Mouse (Mus musculus) liver, embryonic 14.5 days (tissue): Measurements from ENCODE around the gene Hist1h2bn. TPM values are rescaled to one million over a fixed set of nuclear protein-coding genes. Genes with fewer than 3 reads are reported as not detected.
A peak's percentile ranks its signal among the peaks of the same experiment; 100 is the strongest.
"Not testable (repeated sequence)": the region's sequence is repeated elsewhere in the genome, so short reads cannot be mapped to it uniquely, and the experiment has no call there.

Experiments
- ATAC-seq: fragments of 200-750 bp; cut with Nextera tagmentation; 2 replicates; pipeline ENCODE4 v1.8.0; 2017; ENCODE audit warnings: moderate number of reproducible peaks, mild to moderate bottlenecking, moderate library complexity; ENCODE audit not compliant: insufficient read depth
- DNase-seq, 3 experiments: peaks; one replicate each; pipeline ENCODE4 v3.0.0-alpha.2; 2012 to 2013; ENCODE audit warnings: low read depth in 3 of 3, low spot score in 3 of 3
- H3K27ac ChIP-seq: fragments of 300-500 bp; sonication (generic); 2 replicates; pipeline ENCODE4 v1.5.1; 2014; ENCODE audit warnings: moderate library complexity, mild to moderate bottlenecking, control low read depth, inconsistent platforms
- H3K27me3 ChIP-seq: fragments of 300-500 bp; sonication (generic); 2 replicates; pipeline ENCODE4 v1.6.1; 2014; ENCODE audit warnings: mild to moderate bottlenecking, low read length, moderate library complexity; ENCODE audit not compliant: control insufficient read depth, insufficient read depth
- H3K36me3 ChIP-seq: fragments of 300-500 bp; sonication (generic); replicated peaks from 2 replicates; pipeline ENCODE4 v1.6.1; 2014; ENCODE audit warnings: low read depth; ENCODE audit not compliant: control insufficient read depth, insufficient read depth
- H3K4me1 ChIP-seq, 2 experiments: fragments of 200-500 bp in 1 of 2; fragments of 300-500 bp in 1 of 2; sonication (generic) in 1 of 2; replicated peaks; 2 replicates each; pipeline ENCODE4 v1.6.1; 2012 to 2014; ENCODE audit warnings: antibody characterized with exemption in 1 of 2, inconsistent platforms in 1 of 2, low read length in 1 of 2; ENCODE audit not compliant: control insufficient read depth in 2 of 2, insufficient read depth in 2 of 2
- H3K4me2 ChIP-seq: fragments of 300-500 bp; sonication (generic); 2 replicates; pipeline ENCODE4 v1.6.1; 2014; ENCODE audit warnings: low read depth, mild to moderate bottlenecking, control low read depth, moderate library complexity
- H3K4me3 ChIP-seq, 2 experiments: fragments of 200-500 bp in 1 of 2; fragments of 300-500 bp in 1 of 2; sonication (generic) in 1 of 2; 2 replicates each; pipeline ENCODE4 v1.5.1; 2012 to 2014; ENCODE audit warnings: low read depth in 2 of 2, low read length in 2 of 2, mild to moderate bottlenecking in 2 of 2, control low read depth in 1 of 2, inconsistent platforms in 1 of 2, moderate library complexity in 1 of 2; ENCODE audit not compliant: insufficient read depth in 1 of 2
- H3K9ac ChIP-seq: fragments of 300-500 bp; sonication (generic); replicated peaks from 2 replicates; pipeline ENCODE4 v1.6.1; 2014; ENCODE audit warnings: mild to moderate bottlenecking, control low read depth, moderate library complexity
- H3K9me3 ChIP-seq: fragments of 300-500 bp; sonication (generic); 2 replicates; pipeline ENCODE4 v1.6.1; 2016; ENCODE audit warnings: low read length, mixed read lengths; ENCODE audit not compliant: control insufficient read depth
- CTCF ChIP-seq: IDR thresholded peaks from 2 replicates; pipeline ENCODE4 v1.5.1; 2016; ENCODE audit warnings: antibody characterized with exemption, low read depth, control low read depth
- EP300 ChIP-seq: IDR thresholded peaks from 2 replicates; pipeline ENCODE4 v1.6.1; 2016; ENCODE audit warnings: antibody characterized with exemption, low read depth
- WGBS: fragments of 180-500 bp; shearing (Covaris S2); extraction: QIAGEN DNeasy Blood & Tissue Kit; methylation state at CpG from one replicate; pipeline ENCODE4 v1.1.7; 2014; ENCODE audit not compliant: insufficient replicate concordance; 5-methylcytosine and 5-hydroxymethylcytosine counted together
- microRNA-seq: library from miRNA; unstranded; fragments of <30 nt; microRNA quantifications from one replicate; pipeline ENCODE4, GENCODE M21; 2016
- polyA plus RNA-seq, 2 experiments: library from polyadenylated mRNA; depleted of rRNA in 1 of 2; stranded (reverse) in 1 of 2; unstranded in 1 of 2; fragments of >200 nt; fragmentation: Nextera tagmentation in 1 of 2; extraction: Ambion mirVana in 1 of 2; gene quantifications; 2 replicates each; pipeline versions ENCODE4 v1.2.1 to v1.2.3; 2012 to 2014

Hist1h2bn gene
- polyA plus RNA-seq, 2 experiments, result 5.4 to 25.2 TPM

- Histone ChIP-seq H3K4me3 (no peak overlapping the region), H3K27ac (peak overlapping the region; percentile 84), H3K27me3 (no peaks in the 10 kb centered on the region), H3K9me3 (no peaks in the 10 kb centered on the region), H3K4me2 (no peak overlapping the region), H3K9ac (no peak overlapping the region), H3K36me3 (no peaks in the 10 kb centered on the region), H3K4me1 (peaks cover 19% of the 10 kb centered on the region in 2 experiments)
- ATAC-seq (no peak), DNase-seq (no peak)
- no peak for TF ChIP-seq EP300
- no peak for TF ChIP-seq CTCF
- 29% methylated on average over 6 of the region's 6 CpGs for WGBS
These were observed 36.0 kb downstream of the Hist1h2bn start for GRCm38 (mm10) chr13:21789925-21790324.

- Histone ChIP-seq H3K27me3 (no peaks in the 10 kb centered on the region), H3K4me1 (peaks cover 12 to 15% of the 10 kb centered on the region in 2 experiments), H3K27ac (no peak overlapping the region), H3K36me3 (no peaks in the 10 kb centered on the region), H3K4me2 (peak overlapping the region; percentile 44), H3K4me3 (no peak overlapping the region), H3K9ac (peak overlapping the region; percentile 45), H3K9me3 (no peaks in the 10 kb centered on the region)
- WGBS, result 27% methylated on average over 18 of the region's 18 CpGs
- no peak for DNase-seq
- no peak for ATAC-seq
- TF ChIP-seq CTCF (no peak), EP300 (no peak)
These were observed 36.8 kb downstream of the Hist1h2bn start for GRCm38 (mm10) chr13:21790601-21791283.

- no peak overlapping the region for H3K27ac ChIP-seq
- no peak overlapping the region for H3K4me2 ChIP-seq
- 81% methylated on average over 7 of the region's 7 CpGs for WGBS
- DNase-seq (no peak), ATAC-seq (no peak)
- no peaks in the 10 kb centered on the region for H3K9me3 ChIP-seq
- H3K36me3 ChIP-seq, result no peaks in the 10 kb centered on the region
- H3K9ac ChIP-seq, result no peak overlapping the region
- H3K4me1 ChIP-seq, result peaks cover under 1% of the 10 kb centered on the region in 2 experiments; a peak in 2 of 4 replicates
- H3K4me3 ChIP-seq, result no peak overlapping the region
- H3K27me3 ChIP-seq, result no peaks in the 10 kb centered on the region
- no peak for TF ChIP-seq EP300
- no peak for TF ChIP-seq CTCF
These were observed 41.7 kb downstream of the Hist1h2bn start for GRCm38 (mm10) chr13:21795584-21795983.

GRCm38 (mm10) chr13:21797163-21797562 is 43.2 kb downstream of the Hist1h2bn start:
- not testable (repeated sequence) for H3K9me3 ChIP-seq, H3K27ac ChIP-seq, H3K4me3 ChIP-seq, H3K4me1 ChIP-seq, H3K4me2 ChIP-seq, H3K36me3 ChIP-seq, H3K27me3 ChIP-seq, DNase-seq, H3K9ac ChIP-seq
- ATAC-seq, result peak; percentile 69; the same call in 1 of the 2 replicates

GRCm38 (mm10) chr13:21803058-21803457 is 49.1 kb downstream of the Hist1h2bn start:
- not testable (repeated sequence) for H3K9me3 ChIP-seq, H3K27ac ChIP-seq, H3K4me2 ChIP-seq, H3K4me3 ChIP-seq, H3K27me3 ChIP-seq, H3K36me3 ChIP-seq, H3K4me1 ChIP-seq, DNase-seq, H3K9ac ChIP-seq
- WGBS, result no CpG with 5 or more reads among the region's 4 CpGs
- peak; percentile 52; the same call in 1 of the 2 replicates for ATAC-seq

Small RNA genes within 50 kb of the gene (microRNA-seq; reads per million reads assigned to microRNA genes)
- gene Gm44346 (not detected), gene Gm44357 (not detected), gene Gm44367 (1.3 reads per million), gene Gm44454 (1.7 reads per million)

Other genes starting within 250 kb of the Hist1h2bn start
- gene Zkscan8, start 223.0 kb upstream of the Hist1h2bn start, polyA plus RNA-seq (2012; rRNA removed), result 2.0 and 2.1 TPM in 2 replicates
- 1.4 and 1.9 TPM in 2 replicates for gene Zkscan8, start 223.0 kb upstream of the Hist1h2bn start, polyA plus RNA-seq (2014; fragmentation: Nextera tagmentation; extraction: Ambion mirVana)
- gene Olfr1366, start 211.3 kb upstream of the Hist1h2bn start, polyA plus RNA-seq (2012; rRNA removed), result not detected in 2 replicates
- not detected in 2 replicates for gene Olfr1366, start 211.3 kb upstream of the Hist1h2bn start, polyA plus RNA-seq (2014; fragmentation: Nextera tagmentation; extraction: Ambion mirVana)
- not detected in 2 replicates for gene Olfr1535, start 194.2 kb upstream of the Hist1h2bn start, polyA plus RNA-seq (2012; rRNA removed)
- gene Olfr1535, start 194.2 kb upstream of the Hist1h2bn start, polyA plus RNA-seq (2014; fragmentation: Nextera tagmentation; extraction: Ambion mirVana), result not detected in 2 replicates
- gene Olfr1364, start 172.4 kb upstream of the Hist1h2bn start, polyA plus RNA-seq (2012; rRNA removed), result not detected in 2 replicates
- not detected in 2 replicates for gene Olfr1364, start 172.4 kb upstream of the Hist1h2bn start, polyA plus RNA-seq (2014; fragmentation: Nextera tagmentation; extraction: Ambion mirVana)
- not detected in 2 replicates for gene Olfr1362, start 140.1 kb upstream of the Hist1h2bn start, polyA plus RNA-seq (2012; rRNA removed)
- not detected in 2 replicates for gene Olfr1362, start 140.1 kb upstream of the Hist1h2bn start, polyA plus RNA-seq (2014; fragmentation: Nextera tagmentation; extraction: Ambion mirVana)
- not detected in 2 replicates for gene Olfr11, start 111.6 kb upstream of the Hist1h2bn start, polyA plus RNA-seq (2012; rRNA removed)
- gene Olfr11, start 111.6 kb upstream of the Hist1h2bn start, polyA plus RNA-seq (2014; fragmentation: Nextera tagmentation; extraction: Ambion mirVana), result not detected in 2 replicates
- not detected in 2 replicates for gene Olfr1361, start 90.7 kb upstream of the Hist1h2bn start, polyA plus RNA-seq (2012; rRNA removed)
- not detected in 2 replicates for gene Olfr1361, start 90.7 kb upstream of the Hist1h2bn start, polyA plus RNA-seq (2014; fragmentation: Nextera tagmentation; extraction: Ambion mirVana)
- gene Olfr1360, start 76.7 kb upstream of the Hist1h2bn start, polyA plus RNA-seq (2012; rRNA removed), result not detected in 2 replicates
- gene Olfr1360, start 76.7 kb upstream of the Hist1h2bn start, polyA plus RNA-seq (2014; fragmentation: Nextera tagmentation; extraction: Ambion mirVana), result not detected in 2 replicates
- gene Olfr1359, start 56.0 kb upstream of the Hist1h2bn start, polyA plus RNA-seq (2012; rRNA removed), result not detected in 2 replicates
- gene Olfr1359, start 56.0 kb upstream of the Hist1h2bn start, polyA plus RNA-seq (2014; fragmentation: Nextera tagmentation; extraction: Ambion mirVana), result not detected in 2 replicates
- 16.0 and 24.7 TPM in 2 replicates for gene Hist1h2bl, start 38.0 kb upstream of the Hist1h2bn start, polyA plus RNA-seq (2012; rRNA removed)
- 2.2 and 4.8 TPM in 2 replicates for gene Hist1h2bl, start 38.0 kb upstream of the Hist1h2bn start, polyA plus RNA-seq (2014; fragmentation: Nextera tagmentation; extraction: Ambion mirVana)
- gene Hist1h2ai, start 37.7 kb upstream of the Hist1h2bn start, polyA plus RNA-seq (2012; rRNA removed), result 6.9 and 22.2 TPM in 2 replicates
- 15.0 and 22.5 TPM in 2 replicates for gene Hist1h2ai, start 37.7 kb upstream of the Hist1h2bn start, polyA plus RNA-seq (2014; fragmentation: Nextera tagmentation; extraction: Ambion mirVana)
- gene Hist1h3h, start 36.5 kb upstream of the Hist1h2bn start, polyA plus RNA-seq (2012; rRNA removed), result 31.3 and 51.5 TPM in 2 replicates
- 4.7 and 7.9 TPM in 2 replicates for gene Hist1h3h, start 36.5 kb upstream of the Hist1h2bn start, polyA plus RNA-seq (2014; fragmentation: Nextera tagmentation; extraction: Ambion mirVana)
- 18.2 and 36.3 TPM in 2 replicates for gene Hist1h2bm, start 32.1 kb upstream of the Hist1h2bn start, polyA plus RNA-seq (2012; rRNA removed)
- gene Hist1h2bm, start 32.1 kb upstream of the Hist1h2bn start, polyA plus RNA-seq (2014; fragmentation: Nextera tagmentation; extraction: Ambion mirVana), result 4.0 and 5.0 TPM in 2 replicates
- gene Hist1h4j, start 19.1 kb upstream of the Hist1h2bn start, polyA plus RNA-seq (2012; rRNA removed), result 24.0 and 29.5 TPM in 2 replicates
- gene Hist1h4j, start 19.1 kb upstream of the Hist1h2bn start, polyA plus RNA-seq (2014; fragmentation: Nextera tagmentation; extraction: Ambion mirVana), result 0.52 and 1.1 TPM in 2 replicates
- 16.2 and 32.8 TPM in 2 replicates for gene Hist1h4k, start 3.6 kb upstream of the Hist1h2bn start, polyA plus RNA-seq (2012; rRNA removed)
- 2.7 and 5.5 TPM in 2 replicates for gene Hist1h4k, start 3.6 kb upstream of the Hist1h2bn start, polyA plus RNA-seq (2014; fragmentation: Nextera tagmentation; extraction: Ambion mirVana)
- 61.7 and 194 TPM in 2 replicates for gene Hist1h2ak, start 296 bp upstream of the Hist1h2bn start, polyA plus RNA-seq (2012; rRNA removed)
- 11.6 and 13.2 TPM in 2 replicates for gene Hist1h2ak, start 296 bp upstream of the Hist1h2bn start, polyA plus RNA-seq (2014; fragmentation: Nextera tagmentation; extraction: Ambion mirVana)
- 8.2 and 9.4 TPM in 2 replicates for gene Hist1h1b, start 26.5 kb downstream of the Hist1h2bn start, polyA plus RNA-seq (2012; rRNA removed)
- 19.7 and 20.6 TPM in 2 replicates for gene Hist1h1b, start 26.5 kb downstream of the Hist1h2bn start, polyA plus RNA-seq (2014; fragmentation: Nextera tagmentation; extraction: Ambion mirVana)
- gene Hist1h3i, start 29.2 kb downstream of the Hist1h2bn start, polyA plus RNA-seq (2012; rRNA removed), result 37.6 and 93.8 TPM in 2 replicates
- gene Hist1h3i, start 29.2 kb downstream of the Hist1h2bn start, polyA plus RNA-seq (2014; fragmentation: Nextera tagmentation; extraction: Ambion mirVana), result 299 and 331 TPM in 2 replicates
- 10.9 and 22.9 TPM in 2 replicates for gene Hist1h2an, start 33.1 kb downstream of the Hist1h2bn start, polyA plus RNA-seq (2012; rRNA removed)
- 12.7 and 14.7 TPM in 2 replicates for gene Hist1h2an, start 33.1 kb downstream of the Hist1h2bn start, polyA plus RNA-seq (2014; fragmentation: Nextera tagmentation; extraction: Ambion mirVana)
- gene Hist1h2bp, start 33.3 kb downstream of the Hist1h2bn start, polyA plus RNA-seq (2012; rRNA removed), result 2.6 and 4.2 TPM in 2 replicates
- gene Hist1h2bp, start 33.3 kb downstream of the Hist1h2bn start, polyA plus RNA-seq (2014; fragmentation: Nextera tagmentation; extraction: Ambion mirVana), result 3.0 and 4.1 TPM in 2 replicates
- gene Hist1h2bq, start 56.1 kb downstream of the Hist1h2bn start, polyA plus RNA-seq (2012; rRNA removed), result 13.1 and 13.4 TPM in 2 replicates
- 16.9 and 21.6 TPM in 2 replicates for gene Hist1h2bq, start 56.1 kb downstream of the Hist1h2bn start, polyA plus RNA-seq (2014; fragmentation: Nextera tagmentation; extraction: Ambion mirVana)
- 0.24 TPM in 1 of 2 replicates, not detected in the other for gene Hist1h2ao, start 56.3 kb downstream of the Hist1h2bn start, polyA plus RNA-seq (2012; rRNA removed)
- 3.4 TPM in 1 of 2 replicates, not detected in the other for gene Hist1h2ao, start 56.3 kb downstream of the Hist1h2bn start, polyA plus RNA-seq (2014; fragmentation: Nextera tagmentation; extraction: Ambion mirVana)
- gene Hist1h4m, start 57.6 kb downstream of the Hist1h2bn start, polyA plus RNA-seq (2012; rRNA removed), result not detected in 2 replicates
- gene Hist1h4m, start 57.6 kb downstream of the Hist1h2bn start, polyA plus RNA-seq (2014; fragmentation: Nextera tagmentation; extraction: Ambion mirVana), result not detected in 2 replicates
- gene Hist1h4n, start 78.1 kb downstream of the Hist1h2bn start, polyA plus RNA-seq (2012; rRNA removed), result 37.4 and 50.3 TPM in 2 replicates
- 33.6 and 35.5 TPM in 2 replicates for gene Hist1h4n, start 78.1 kb downstream of the Hist1h2bn start, polyA plus RNA-seq (2014; fragmentation: Nextera tagmentation; extraction: Ambion mirVana)
- 88.3 and 95.9 TPM in 2 replicates for gene Hist1h2ap, start 79.4 kb downstream of the Hist1h2bn start, polyA plus RNA-seq (2012; rRNA removed)
- 6,830 and 6,963 TPM in 2 replicates for gene Hist1h2ap, start 79.4 kb downstream of the Hist1h2bn start, polyA plus RNA-seq (2014; fragmentation: Nextera tagmentation; extraction: Ambion mirVana)
- gene Hist1h2br, start 79.6 kb downstream of the Hist1h2bn start, polyA plus RNA-seq (2012; rRNA removed), result 3.4 and 9.6 TPM in 2 replicates
- 18.0 and 22.9 TPM in 2 replicates for gene Hist1h2br, start 79.6 kb downstream of the Hist1h2bn start, polyA plus RNA-seq (2014; fragmentation: Nextera tagmentation; extraction: Ambion mirVana)
- gene Zfp184, start 191.0 kb downstream of the Hist1h2bn start, polyA plus RNA-seq (2012; rRNA removed), result 0.30 and 0.41 TPM in 2 replicates
- 0.50 and 0.82 TPM in 2 replicates for gene Zfp184, start 191.0 kb downstream of the Hist1h2bn start, polyA plus RNA-seq (2014; fragmentation: Nextera tagmentation; extraction: Ambion mirVana)
- gene Pom121l2, start 227.1 kb downstream of the Hist1h2bn start, polyA plus RNA-seq (2012; rRNA removed), result not detected in 2 replicates
- gene Pom121l2, start 227.1 kb downstream of the Hist1h2bn start, polyA plus RNA-seq (2014; fragmentation: Nextera tagmentation; extraction: Ambion mirVana), result not detected in 2 replicates